Mouse (Mus musculus): ENCODE results near the gene Atad2b.

DNA sequence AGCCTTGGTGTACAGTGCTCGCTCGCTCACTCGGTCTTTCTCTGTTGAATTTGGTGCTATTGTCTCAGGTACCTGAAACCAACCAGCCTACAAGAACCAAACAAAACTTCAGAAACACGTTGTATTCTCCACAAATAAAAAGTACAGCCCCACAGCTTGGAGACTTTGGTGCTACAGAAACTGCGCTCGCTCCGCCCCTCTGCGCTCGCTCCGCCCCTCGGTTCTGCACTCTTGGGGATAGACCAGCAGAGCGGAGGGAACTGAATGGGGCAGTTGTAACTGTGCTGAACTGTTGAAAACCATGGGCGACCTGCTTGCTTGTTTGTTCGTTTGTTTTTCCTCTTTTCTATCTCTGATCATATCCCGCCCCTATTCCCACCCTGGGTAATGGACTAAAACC is 127.0 kb downstream of the Atad2b start:
- no peak for TF ChIP-seq CTCF (IDR thresholded peaks at IDR 0.05; ENCODE audit: low read depth)
- no peak for TF ChIP-seq EP300 (IDR thresholded peaks at IDR 0.05; ENCODE audit: low read depth)
